Mouse (Mus musculus): ENCODE data around the gene Acss1.

Gene Acss1

DNA sequence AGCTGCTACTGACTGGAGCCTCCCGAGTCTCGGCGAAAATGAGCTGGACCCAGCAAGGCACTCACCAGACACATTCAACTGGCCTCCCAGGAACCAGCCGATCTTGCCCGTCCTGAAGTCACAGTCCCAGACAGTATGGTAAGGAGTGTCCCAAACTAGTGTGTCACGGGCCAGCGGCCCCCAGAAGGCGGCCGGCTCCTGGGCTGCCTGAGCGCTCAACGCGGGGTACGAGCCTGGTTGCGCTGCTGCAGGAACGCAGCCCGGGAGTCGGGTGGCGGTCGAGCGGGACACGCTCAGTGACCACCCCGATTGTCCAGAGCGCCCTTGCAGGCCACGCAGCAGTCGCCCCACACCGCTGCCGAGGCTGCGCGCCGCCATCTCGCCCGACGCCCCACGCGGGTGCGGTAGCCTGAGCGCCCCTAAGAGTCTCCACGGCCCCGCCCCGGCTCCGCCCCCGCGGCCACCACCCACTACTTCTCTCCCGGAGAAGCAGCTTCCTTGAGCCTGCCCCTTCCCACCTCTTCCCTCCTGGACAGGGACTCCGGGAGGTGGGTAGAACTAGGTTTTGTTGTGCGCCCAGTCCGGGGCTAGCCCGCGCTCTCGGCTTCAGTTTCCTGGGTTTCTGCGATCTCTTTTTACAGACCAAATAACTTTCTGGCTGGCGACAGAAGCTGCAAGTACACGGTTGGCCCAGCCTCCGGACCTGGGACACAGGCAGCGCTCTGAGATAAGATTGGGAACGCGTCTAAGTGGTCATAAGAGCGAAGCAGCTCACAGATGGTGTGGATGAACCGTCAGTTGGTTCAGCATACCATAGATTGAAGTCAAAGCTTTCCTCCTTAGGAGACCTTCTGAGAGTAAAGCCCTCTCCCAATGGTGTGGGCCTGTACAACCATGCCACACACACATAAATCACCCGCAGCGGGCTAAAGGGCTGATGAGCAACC, at the start of gene Acss1:
Gene Acss1, minus strand, starts transcription at position 681 of the 947 bp plus-strand sequence.
- peak; percentile 73 to 82 for DNase-seq

DNA sequence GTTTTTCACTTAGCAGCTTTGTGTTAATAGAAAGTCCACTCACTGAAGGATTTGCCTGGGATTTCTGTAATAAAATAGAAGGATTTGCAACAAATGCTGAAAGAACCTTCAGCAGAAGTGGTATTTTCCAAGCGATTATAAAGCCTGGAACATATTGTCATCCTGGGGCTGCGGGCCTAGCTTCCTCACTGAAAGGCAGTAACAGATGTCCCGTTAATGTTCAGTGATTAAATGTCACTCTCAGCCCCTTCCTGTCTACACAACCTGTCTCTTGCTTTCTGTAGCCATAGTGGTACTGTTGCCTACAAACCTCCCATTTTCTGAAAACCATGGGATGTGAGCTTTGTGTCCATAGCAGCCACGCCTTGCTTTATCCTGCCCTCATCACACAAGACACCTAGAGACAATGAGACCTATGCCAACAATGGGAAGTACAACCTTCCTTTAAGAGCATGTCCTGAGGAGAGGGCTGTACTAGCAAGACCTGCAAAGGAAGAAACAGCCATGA, 43.9 kb upstream of the Acss1 start:
- no peak for DNase-seq

GRCm38 (mm10) chr2:150691481-150692170, 23.3 kb upstream of the Acss1 start:
- no peak for DNase-seq

- DNase-seq = no peak
Observed at GRCm38 (mm10) chr2:150690216-150690615, 21.9 kb upstream of the Acss1 start.

- no peak for DNase-seq
Observed at GRCm38 (mm10) chr2:150689223-150689800, 21.0 kb upstream of the Acss1 start, which contains the start of gene Vsx1. Gene Vsx1, minus strand, starts transcription at chr2:150689360.

DNA sequence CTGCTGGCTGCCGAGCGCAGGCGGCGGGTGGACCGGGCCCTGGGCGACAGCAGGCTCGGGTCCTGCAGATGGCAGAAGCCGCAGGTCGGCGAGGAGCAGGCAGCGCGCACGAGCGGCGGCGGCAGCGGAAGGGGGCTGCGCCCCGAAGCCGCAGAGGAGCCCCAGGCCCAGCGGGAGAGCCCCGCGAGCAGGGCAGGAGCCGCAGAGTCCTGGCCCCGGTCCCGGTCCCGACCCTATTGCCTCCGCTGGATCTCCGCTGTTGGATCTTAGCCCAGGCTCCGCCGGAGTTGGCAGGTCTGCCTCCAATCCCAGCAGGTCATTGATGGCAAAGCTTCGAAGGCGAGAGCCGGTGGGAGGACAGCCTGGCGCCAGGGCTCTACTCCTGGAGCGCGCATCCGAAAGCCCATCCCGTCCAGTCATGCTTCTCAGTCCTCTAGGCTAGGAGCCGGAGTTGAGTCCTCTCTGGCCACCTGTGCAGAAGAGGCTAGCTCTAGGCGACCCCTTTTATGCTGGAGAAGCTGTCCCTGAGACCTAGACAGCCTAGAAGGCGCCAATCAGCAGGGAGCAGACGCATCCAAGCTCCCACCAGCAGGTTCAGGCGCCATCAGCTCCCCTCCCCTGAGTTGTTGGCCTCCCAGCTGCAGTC, 20.4 kb upstream of the Acss1 start:
- peak; percentile 25 to 36 for DNase-seq

DNA sequence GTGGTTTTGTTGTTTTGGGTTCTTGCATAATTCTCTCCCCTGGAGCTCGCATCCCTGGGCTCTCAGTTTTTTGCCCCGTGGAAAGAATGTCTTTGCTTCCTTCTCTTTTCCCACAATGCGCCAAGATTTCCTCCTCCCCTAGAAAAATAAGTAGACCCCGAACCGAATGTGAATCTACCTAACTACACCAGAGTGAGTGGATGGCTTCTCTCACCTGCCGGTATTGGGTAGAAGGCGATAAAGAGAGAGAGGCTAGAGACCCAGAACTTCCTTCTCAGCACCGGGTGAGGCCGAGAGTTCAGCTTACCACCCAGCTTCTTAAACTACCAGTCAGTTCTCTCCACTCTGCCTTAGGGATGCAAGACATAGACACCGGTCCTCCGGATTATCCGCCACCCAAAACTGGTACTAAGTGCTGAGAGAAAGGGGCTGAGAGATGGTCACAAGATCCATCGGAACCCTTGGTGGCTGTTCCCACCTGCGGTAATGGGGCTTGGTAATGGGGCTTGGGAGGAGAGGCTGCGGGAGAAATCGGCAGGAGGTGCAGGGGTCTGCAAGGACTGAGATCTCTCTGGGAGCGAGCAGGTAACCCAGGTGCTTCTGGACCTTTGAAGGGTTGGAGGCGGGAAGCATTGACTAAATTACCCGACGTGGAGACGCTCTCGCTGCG, 19.7 kb upstream of the Acss1 start:
- no peak for DNase-seq

- no peak for DNase-seq
Observed at GRCm38 (mm10) chr2:150685389-150685788, 17.1 kb upstream of the Acss1 start.

DNA sequence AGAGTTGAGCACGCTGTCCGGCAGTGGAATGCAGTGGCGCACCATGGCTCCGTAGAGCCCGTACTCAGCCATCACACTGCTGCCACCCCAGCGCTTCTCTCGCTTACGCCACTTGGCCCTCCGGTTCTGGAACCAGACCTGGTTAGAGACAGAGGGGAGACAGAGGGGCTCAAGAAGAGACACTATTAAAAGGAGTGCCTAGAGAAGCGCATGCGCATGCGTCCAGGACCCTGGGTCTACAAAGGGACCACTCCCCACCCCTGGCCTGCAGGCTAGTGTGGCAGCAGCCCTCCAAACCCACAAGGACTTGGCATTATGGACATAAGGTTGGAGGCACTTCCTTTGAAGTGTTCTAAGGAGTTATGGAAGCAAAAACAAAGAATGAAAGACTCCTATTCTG, 16.2 kb upstream of the Acss1 start:
- no peak for DNase-seq

DNA sequence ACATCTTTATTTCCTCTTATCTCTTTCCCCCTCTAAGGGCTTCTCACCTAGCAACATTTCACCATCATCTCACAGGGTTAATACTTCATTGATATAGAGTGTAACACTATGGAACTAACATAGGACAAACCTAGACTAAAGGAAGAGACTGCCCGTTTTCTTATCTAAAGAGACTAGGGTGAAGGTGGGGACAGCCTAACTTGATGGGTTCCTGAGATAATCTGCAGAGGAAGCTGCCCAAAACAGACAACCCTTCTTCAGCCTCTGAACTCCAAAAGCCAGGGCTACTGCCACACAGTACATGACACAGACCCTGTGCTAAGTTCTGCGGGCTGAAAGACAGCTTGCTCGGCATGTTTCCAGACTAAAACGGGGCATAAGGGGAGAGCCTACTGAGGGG, 13.3 kb upstream of the Acss1 start:
- no peak for DNase-seq

DNA sequence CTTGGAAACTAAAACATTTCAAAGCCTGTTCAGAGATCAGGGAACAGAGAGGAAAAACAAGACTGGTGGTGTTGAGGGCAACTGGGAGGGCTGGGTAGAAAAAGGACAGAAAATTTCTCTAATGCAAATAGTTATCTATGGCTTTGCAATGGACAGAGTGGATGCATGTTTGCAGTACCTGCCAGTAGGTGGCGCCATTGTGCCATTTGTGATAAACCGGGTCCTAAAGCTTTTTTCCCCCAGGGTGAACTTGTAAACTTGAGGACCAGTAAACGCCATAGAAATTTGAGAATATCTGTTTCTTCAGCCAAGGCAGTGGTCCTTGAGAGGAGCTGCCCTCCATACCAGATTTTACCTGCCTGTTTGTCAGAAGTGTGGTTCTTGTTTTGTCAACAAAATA, 10.1 kb upstream of the Acss1 start:
- DNase-seq = peak; percentile 87 to 88

GRCm38 (mm10) chr2:150675525-150675924, 7.2 kb upstream of the Acss1 start:
- DNase-seq = no peak

DNA sequence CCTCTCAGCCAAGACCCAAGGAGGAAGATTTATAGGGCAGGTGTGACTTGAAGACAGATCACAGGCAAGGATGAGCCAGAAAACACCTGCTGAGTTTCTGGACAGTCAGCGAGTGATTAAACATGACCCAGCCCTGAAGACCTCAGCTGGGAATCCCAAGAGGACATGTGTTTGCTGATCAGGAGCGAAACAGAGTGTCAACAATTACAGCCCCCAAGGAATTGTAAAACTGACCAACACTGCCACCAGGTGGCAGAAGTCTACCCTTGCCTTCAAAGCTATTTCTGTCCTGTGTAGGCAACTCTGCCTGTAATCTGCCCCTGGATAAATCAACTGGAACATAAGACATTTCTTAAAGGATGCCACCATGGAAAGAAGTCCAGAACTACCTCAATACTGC, 6.6 kb upstream of the Acss1 start:
- DNase-seq = peak; percentile 72 to 78

GRCm38 (mm10) chr2:150673929-150674328, 5.6 kb upstream of the Acss1 start:
- no peak for DNase-seq

DNA sequence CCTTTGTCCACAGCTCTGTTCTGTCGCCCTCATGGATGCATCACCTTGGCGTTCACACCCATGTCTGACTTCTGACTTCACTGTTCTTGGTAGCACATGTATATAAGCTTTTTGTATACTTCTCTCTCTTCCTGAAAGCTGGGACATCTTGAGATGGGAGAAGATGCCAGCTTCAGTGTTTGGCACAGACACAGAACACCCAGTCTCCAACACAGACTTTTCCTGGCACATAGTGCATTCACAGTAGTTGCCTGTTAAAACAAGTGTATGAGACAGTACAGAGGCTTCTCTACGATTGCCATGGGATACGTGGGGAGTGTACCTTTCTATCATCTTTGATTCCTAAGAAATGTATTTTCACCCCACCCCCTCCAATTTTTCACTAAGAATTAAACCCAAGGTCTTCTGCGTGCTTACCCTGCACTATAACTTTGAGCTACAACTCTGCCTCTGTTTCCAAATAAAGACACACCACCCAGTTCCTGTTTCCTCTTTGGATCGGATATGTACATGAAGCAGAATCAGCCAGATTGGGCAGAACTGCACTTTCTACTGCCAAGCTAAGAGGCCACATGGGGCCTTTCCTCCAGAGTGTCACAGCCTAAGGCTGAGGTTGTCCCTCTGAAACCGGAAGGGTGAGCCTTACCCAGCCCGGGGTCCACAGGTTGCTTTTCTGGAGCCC, 3.5 kb upstream of the Acss1 start:
- no peak for DNase-seq

- DNase-seq = no peak
Observed at GRCm38 (mm10) chr2:150670926-150671325, 2.6 kb upstream of the Acss1 start.

DNA sequence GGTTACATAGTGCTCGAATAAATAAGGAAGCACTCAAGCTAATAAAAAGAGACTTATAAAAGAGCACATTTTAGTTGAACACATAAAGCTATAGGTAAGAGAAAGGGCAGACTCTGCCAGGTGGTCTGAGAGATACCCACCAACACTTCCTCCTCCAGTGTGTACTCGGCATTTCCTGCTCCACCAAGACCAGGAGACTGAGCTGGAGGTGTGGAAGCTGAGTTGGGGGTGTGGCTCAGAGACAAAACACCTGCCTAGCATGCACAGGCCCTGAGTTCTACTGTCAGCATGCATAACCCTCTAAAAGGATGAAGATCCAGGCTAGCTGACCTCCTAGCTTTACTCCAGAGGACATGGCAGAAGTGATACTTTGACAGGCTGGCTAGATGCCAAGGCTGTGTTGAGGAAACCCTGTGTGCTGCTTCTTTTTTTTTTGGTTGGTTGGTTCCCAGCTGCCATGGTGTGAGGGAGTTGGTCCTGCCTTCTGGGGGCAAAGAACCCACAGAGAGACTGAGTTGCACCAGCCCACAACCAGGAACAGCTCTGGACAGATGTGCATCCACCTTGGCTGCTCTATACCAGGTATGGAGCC, 1.2 kb upstream of the Acss1 start:
- peak in 1 of 2 experiments; percentile 33 for DNase-seq

DNA sequence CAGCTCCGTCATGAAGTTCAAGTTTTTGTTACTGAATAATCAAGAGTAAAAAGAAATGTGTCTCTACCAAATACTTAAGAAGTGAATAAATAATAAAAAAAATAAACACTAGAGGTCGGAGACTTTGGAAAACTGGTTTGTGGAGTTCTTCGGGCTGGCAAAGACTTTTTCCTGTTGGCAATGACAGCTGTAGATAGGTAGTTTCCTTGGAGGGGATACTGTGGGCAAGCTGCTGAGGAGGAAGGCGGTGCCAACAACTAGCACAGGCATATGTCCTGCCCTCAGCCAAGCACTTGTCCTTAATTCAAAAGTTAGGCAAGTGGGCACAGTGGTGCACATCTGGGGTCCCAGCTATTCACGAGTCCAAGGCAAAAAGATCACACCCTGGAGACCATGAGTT, 656 bp upstream of the Acss1 start:
- no peak for DNase-seq

DNA sequence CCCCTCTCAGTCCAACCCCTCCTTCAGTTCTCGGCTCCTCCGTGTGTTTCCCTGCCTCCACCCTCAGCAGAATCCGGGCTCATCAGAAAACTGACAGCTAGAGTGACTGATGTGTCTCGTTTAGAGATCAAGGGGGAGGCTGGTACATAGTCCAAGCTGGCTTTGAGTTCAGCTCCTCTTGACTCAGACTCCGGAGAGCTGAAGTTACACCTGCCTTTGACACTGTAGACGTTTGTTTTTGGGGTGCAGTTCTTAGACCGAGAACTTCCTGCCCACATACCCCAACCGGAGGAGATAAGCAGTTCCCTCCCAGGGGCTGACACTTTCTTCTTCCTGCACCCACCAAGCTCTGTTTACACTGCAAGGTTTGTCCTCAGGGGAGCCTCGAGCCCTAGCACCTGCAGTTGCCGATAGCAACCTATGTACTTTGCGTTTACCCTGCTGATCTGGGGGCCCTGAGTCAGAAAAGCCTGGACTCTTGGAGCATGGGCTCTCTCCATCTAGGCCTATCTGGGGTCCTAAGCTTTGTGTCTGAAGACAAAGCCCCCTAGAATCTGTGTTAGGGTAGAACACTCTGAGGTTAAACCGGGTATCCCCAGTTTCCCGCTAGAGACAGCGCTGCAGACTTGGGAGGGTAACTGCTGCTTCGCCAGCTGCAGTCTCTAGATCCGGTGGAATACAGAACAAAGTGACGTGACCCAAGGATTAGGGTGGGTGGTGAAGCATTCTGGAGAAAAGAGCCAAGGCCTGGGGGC, 1.1 kb downstream of the Acss1 start:
- peak in 1 of 2 experiments; percentile 42 for DNase-seq

- no peak for DNase-seq
Observed at GRCm38 (mm10) chr2:150666723-150667064, 1.6 kb downstream of the Acss1 start.

All from kidney, postnatal 4 days (tissue).